Mouse (Mus musculus) retina, postnatal 7 days (tissue): ENCODE measurements at regions not wholly inside any gene's neighbourhood (a gene's known extent, or its start where the extent isn't known, plus 50 kb on each side); places are given as distances from the start of the nearest gene placed in this dataset.

Experiments
- DNase-seq: peaks from one replicate; pipeline ENCODE4 v3.0.0-alpha.2; 2012; ENCODE audit warnings: low read depth, low spot score

- DNase-seq = no peak
Observed at GRCm38 (mm10) chr4:89451741-89452140, 140.9 kb upstream of the Cdkn2b start.

- DNase-seq = no peak
Observed at GRCm38 (mm10) chr4:89446765-89447487, 136.1 kb upstream of the Cdkn2b start.

GRCm38 (mm10) chr4:89446156-89446716 is 135.4 kb upstream of the Cdkn2b start:
- DNase-seq = no peak

GRCm38 (mm10) chr4:89445214-89446155 is 134.6 kb upstream of the Cdkn2b start:
- no peak for DNase-seq

GRCm38 (mm10) chr4:89442526-89442925 is 131.7 kb upstream of the Cdkn2b start:
- DNase-seq = no peak

GRCm38 (mm10) chr4:89440821-89441220 is 130.0 kb upstream of the Cdkn2b start:
- DNase-seq = no peak

GRCm38 (mm10) chr4:89440326-89440725 is 129.5 kb upstream of the Cdkn2b start:
- DNase-seq = no peak

- no peak for DNase-seq
Observed at GRCm38 (mm10) chr4:89438665-89439064, 127.8 kb upstream of the Cdkn2b start.

- DNase-seq = no peak
Observed at GRCm38 (mm10) chr4:89436764-89437163, 125.9 kb upstream of the Cdkn2b start.

- no peak for DNase-seq
Observed at GRCm38 (mm10) chr4:89434152-89434551, 123.3 kb upstream of the Cdkn2b start.

GRCm38 (mm10) chr4:89433528-89433927 is 122.7 kb upstream of the Cdkn2b start:
- DNase-seq = no peak

GRCm38 (mm10) chr4:89431520-89431919 is 120.7 kb upstream of the Cdkn2b start:
- DNase-seq = no peak

- DNase-seq = no peak
Observed at GRCm38 (mm10) chr4:89428465-89428864, 117.6 kb upstream of the Cdkn2b start.

GRCm38 (mm10) chr4:89427345-89428293 is 116.8 kb upstream of the Cdkn2b start:
- no peak for DNase-seq

- DNase-seq = no peak
Observed at GRCm38 (mm10) chr4:89425916-89426315, 115.1 kb upstream of the Cdkn2b start.

GRCm38 (mm10) chr4:89421694-89422354 is 111.0 kb upstream of the Cdkn2b start:
- no peak for DNase-seq

GRCm38 (mm10) chr4:89420868-89421267 is 110.0 kb upstream of the Cdkn2b start:
- DNase-seq = no peak

GRCm38 (mm10) chr4:89419507-89419906 is 108.7 kb upstream of the Cdkn2b start:
- no peak for DNase-seq

GRCm38 (mm10) chr4:89405624-89406167 is 94.9 kb upstream of the Cdkn2b start:
- no peak for DNase-seq

- no peak for DNase-seq
Observed at GRCm38 (mm10) chr4:89403151-89403550, 92.3 kb upstream of the Cdkn2b start.
